Mouse (Mus musculus) c-Kit-negative CD71-positive TER-119-positive erythroid progenitor cells, embryonic 14.5 days (primary cell): ENCODE results near the gene Polg.

ENCODE experiments used
- DNase-seq: peaks from one replicate; pipeline ENCODE4 v3.0.0-alpha.2; 2013; ENCODE audit warnings: low read depth, low spot score

The Polg gene

GRCm38 (mm10) chr7:79502152-79503102 lies 36.3 kb upstream of the Polg start:
- DNase-seq, result no peak

DNA sequence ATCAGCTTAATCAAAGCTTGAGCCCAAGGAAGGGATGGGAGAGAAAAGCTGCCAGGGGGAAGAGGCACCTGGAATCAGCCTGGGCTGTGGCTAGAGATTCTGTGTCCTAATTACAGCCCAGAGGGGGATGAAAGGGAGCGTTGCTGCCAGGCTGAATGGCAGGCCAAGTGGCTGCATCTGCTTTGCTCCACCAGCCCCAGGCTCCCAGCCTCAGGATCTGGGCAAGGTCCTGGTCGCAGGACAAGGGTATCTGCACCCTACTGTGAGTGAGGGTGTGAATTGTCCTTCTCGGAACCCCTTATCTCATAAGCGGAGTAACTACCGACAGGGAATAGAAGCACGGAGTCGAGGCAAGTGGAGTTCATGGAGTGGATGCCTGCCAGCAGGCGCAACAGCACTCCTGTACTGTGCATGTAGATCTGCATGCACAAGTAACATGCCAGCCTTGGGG lies 35.4 kb upstream of the Polg start:
- DNase-seq, result no peak

- no peak for DNase-seq
Measured at GRCm38 (mm10) chr7:79500681-79501306, 34.6 kb upstream of the Polg start.

DNA sequence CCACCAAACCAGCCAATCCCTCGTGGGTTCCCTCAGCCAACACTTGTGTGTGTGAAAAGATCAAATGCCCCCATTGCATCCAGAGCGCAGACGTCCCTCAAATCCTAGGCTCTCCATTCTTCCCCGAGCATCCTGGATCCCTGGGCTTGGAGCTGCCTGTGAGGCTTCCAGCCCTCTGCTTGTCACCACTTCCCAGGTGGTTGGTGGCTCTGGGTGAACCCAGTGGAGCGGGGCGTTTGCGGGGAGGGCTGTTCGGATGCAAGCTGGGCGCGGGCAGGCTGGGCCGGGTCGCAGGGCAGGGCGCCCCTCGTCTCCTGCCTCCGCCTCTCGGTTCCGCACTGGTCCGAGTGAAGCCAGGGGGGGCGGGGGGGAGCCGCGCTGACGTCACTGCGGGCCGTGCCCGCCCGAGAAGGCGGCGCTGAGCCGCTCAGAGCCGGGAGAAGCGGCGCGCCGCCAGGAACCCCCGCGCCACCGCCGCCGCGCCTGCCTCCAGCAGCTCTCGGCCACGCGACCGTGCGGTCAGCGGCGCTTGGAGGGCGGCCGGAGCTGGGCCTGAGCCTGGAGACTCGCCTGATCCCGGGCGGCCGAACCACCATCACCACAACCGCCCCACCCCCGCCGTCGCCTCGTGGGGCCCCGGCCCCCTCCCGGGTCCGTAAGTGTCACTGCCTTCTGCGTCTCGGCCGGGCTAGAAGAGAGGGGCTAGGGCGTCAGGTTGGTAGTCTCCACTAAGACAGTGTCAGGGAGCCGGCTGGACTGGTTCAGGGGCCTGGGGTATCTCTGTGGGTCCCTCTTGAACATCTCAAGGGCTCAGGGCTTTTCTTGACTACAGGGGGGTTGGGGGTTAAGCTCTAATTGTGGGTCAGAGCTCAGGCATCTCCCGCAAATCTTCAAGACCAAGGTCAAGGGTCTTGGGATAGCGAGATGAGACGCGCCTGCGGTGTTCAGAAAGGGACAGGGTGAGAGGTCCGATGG lies 33.7 kb upstream of the Polg start:
- DNase-seq, result no peak

DNA sequence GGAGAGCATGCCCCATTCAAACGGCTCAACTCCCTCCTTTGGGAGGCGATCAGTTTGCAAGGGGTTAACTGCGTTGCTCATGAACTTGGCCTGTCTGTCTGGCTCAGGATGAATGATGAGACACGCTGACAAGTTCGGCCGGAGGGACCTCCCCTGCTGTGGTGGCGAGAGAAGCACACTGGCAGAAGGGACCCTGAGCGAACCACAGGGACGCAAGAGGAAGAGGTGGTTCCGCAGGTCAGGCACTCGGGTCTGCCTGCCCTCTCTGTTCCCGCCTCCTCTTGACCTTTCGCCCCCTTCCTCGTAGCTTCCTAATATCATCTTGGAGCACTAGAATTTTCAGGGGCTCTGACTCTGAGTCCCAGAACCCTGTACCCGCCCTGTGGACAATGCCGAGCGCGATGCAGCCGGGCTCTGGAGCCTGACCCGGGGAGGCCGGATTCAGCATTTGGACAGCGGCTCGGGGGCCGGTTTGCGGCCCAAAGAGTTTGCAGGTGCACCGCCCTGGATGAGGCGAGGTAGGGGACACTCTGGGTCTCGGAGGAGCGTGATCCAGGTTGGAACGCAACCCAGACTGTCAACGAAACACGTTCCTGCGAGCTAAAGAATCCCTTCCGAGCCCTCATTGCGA lies 32.9 kb upstream of the Polg start:
- DNase-seq, result no peak

GRCm38 (mm10) chr7:79498356-79498755 lies 32.2 kb upstream of the Polg start:
- DNase-seq, result no peak

- no peak for DNase-seq
Measured at GRCm38 (mm10) chr7:79497701-79498115, 31.5 kb upstream of the Polg start.

DNA sequence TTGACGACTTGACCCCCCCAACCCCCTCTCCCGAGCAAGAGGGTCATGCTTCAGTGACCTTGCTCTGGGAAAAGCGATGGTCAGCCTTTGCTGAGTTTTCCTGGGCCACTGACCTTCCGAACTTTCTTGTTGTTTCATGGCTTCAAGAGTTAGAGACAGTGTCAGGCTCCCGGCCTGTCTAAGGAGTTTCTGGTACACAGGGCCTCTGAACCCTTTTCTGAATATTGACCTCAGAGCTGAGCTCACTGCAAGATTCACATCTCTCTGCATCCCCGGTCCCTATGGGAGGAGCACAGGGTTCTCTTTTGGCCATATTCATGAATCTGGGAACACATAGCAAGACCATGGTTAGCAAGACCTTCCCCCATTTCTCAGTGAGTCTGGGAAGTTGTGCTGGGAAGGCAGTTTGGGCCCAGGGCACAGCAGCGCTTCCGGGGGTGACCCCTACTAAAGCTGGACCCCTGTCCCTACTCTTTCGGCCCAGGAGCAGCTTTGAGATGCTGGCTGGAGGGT lies 30.7 kb upstream of the Polg start:
- DNase-seq, result no peak

DNA sequence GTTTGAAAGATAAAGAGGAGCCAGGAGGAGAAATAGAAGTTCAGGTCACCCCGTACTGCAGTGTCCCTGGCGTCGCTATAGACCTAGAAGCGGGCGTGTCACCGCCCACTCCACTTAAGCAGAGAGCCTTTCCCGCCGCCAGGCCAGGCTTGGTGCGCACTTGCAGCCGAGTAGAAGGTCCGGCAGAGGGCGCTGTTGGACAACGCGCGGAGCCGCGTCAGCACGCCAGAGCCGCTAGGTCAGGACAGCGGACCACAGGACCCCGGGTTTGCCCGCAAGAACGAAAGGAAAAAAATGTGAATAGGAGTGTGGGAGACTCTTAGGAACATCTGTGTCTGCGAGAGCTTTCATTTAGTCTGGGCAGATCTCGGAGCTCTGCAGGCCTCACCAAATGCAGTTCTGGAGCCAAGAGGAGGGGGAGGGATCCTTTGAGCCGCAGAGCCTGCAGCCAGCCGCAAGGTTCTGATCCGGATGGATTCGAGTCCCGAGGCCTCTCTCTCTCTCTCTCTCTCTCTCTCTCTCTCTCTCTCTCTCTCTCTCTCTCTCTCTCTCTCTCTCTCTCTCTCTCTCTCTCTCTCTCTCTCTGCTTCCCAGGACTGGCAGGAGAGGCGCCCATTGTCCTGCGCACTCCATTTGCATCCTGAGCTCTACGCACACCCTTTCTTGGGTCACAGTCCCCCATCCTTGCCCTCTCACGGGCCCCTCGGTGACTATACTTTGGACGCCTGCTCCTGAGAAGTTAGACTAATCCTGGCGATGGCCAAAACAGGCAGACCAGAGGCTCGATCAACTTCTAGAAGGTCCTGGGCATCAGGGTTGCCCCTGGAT lies 30.0 kb upstream of the Polg start:
- peak; percentile 20 for DNase-seq

GRCm38 (mm10) chr7:79493915-79494314 lies 27.8 kb upstream of the Polg start:
- no peak for DNase-seq

GRCm38 (mm10) chr7:79486528-79486927 lies 20.4 kb upstream of the Polg start:
- no peak for DNase-seq

GRCm38 (mm10) chr7:79474831-79475399 lies 8.8 kb upstream of the Polg start:
- no peak for DNase-seq

DNA sequence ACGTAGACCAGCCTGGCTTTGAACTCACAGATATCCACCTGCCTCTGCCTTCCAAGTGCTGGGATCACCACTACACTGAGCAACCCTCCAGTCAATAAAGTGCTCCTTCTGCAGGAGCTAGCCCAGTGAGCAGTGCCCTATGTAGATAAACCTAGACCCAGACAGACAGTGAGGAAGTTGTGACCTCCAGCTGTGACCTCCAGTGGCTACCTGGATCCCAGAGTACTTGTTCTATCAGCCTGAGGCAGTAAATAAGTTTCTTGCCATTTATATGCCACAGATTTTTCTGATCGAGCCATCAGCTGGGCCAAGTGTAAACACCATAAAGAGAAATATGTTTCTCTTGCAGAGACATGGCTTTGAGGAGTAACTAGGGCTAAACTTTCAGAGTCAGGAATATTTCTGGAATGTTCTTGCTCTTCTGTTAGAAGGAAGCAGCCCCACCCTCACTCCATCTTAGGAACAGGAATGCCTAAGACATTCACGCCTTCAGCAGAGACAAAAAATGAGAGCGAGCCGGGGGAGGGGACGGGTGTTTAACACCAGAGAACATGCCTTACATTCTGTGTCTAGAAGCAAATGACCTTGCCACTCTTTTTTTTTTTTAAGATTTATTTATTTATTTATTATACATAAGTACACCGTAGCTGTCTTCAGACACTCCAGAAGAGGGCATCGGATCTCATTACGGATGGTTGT lies 7.5 kb upstream of the Polg start:
- no peak for DNase-seq

GRCm38 (mm10) chr7:79472792-79473191 lies 6.6 kb upstream of the Polg start:
- DNase-seq, result peak; percentile 30

DNA sequence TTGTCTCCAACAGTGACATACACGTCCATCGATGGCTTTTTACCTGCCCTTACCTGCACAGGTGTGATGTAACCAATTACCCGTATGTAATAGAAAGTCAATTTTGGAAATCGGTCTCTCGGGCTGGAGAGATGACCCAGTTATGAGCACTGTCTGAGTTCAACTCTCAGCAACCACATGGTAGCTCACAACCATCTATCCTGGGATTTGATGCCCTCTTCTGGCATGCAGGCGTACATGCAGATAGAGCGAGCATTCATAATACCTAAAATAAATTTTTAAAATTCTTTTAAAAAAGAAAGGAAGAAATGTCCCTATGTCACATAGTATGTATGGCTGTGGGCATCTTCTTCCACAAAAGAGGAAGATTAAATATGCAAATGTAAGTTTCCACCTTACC lies 5.3 kb upstream of the Polg start:
- DNase-seq, result no peak

DNA sequence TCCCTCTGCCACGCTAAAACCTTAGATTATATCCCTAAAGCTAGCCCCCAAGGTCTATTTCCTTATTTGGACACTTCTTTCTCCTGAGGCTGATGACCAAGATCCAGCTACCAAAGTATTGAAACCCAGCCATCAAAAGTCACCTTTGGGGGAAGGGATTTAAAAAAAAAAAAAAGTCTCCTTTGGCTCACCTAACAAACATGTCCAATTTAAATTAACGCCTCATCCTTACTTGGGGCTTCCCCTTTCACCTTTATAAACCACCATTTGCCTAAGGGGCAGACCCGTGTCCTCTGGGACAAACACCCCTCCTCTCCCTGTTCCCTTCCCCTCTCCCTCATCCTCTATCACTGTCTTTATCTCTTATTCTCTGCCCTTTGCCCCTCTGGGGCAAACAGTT lies 4.6 kb upstream of the Polg start:
- no peak for DNase-seq

- no peak for DNase-seq
Measured at GRCm38 (mm10) chr7:79469766-79470165, 3.6 kb upstream of the Polg start.

- no peak for DNase-seq
Measured at GRCm38 (mm10) chr7:79468994-79469393, 2.8 kb upstream of the Polg start.

GRCm38 (mm10) chr7:79467951-79468350 lies 1.8 kb upstream of the Polg start:
- no peak for DNase-seq
